Mouse (Mus musculus) adrenal gland, adult 2 months (tissue): ENCODE data around the gene Lasp1. TPM values are rescaled to one million over a fixed set of nuclear protein-coding genes. Genes with fewer than 3 reads are reported as not detected.
A peak's percentile ranks its signal among the peaks of the same experiment; 100 is the strongest.

Source experiments
- DNase-seq: peaks from one replicate; pipeline ENCODE4 v3.0.0; 2021
- polyA plus RNA-seq: library from polyadenylated mRNA; depleted of rRNA; stranded (reverse); fragments of >200 nt; gene quantifications from 2 replicates; pipeline ENCODE4 v1.2.3, GENCODE M21; 2012
- total RNA-seq, 2 experiments: library from RNA; stranded (reverse); gene quantifications; 2 replicates each; pipeline ENCODE4 v1.2.3; 2021

Gene Lasp1
- total and polyA plus RNA-seq, 3 experiments, result 118 to 172 (median 127) TPM

DNA sequence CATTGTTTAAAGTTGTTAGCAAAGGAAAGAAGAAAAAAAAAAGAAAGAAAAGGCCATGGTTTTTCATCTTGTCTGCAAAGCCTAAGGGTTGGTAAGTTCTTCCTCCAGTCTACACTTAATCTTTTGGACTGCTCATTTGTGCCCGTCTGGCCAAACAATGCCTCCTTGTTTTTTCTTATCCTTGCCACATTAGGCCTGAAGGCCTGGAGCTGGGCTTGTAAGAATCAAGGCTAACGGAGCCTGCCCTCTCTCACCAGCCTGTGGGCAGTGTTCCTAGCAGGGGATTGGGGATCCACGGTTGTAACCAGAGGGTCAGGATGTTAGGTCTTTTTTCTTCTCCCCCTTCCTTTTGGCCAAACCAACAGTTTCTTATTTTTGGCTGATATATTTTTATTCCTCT lies 12.2 kb downstream of the Lasp1 start:
- peak; percentile 18 for DNase-seq

DNA sequence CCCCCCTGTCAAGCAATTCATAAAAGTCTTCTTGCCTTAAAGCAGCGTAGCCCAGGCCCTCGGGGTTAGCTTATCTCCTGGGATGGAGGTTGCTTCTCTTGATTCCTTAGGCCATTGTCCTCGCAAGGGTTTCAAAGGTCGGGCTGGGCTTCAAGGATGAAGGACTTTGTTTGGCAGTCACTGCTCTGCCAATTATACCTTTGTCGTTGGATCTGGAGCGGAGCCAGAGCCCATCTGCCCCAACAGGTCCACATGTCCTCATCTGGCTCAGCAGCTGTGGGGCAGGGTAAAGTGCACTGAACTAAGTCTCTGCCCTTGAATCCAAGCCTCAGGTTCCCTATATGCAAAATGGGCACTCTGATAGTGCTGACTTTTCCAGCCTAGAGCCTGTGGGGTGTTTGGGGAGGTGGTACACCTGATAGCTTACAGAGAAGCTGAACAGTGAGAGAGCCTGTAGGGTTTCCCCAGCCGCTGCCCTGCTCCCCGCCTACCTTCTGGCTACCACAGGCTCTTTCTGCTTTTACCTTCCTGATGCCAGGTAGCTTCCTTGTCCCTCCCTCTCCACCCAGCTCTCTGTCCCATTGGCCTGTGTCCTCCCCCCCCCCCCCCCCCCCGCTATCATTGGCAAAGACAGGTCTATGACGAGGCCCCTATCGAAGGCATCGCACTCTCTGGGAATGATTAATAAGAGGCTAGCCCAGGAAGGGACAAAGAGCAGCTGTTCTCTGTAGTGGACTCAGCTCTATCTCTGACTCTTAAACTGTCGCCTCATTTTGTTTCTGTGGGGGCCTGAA lies 13.0 kb downstream of the Lasp1 start:
- DNase-seq, result peak; percentile 52

DNA sequence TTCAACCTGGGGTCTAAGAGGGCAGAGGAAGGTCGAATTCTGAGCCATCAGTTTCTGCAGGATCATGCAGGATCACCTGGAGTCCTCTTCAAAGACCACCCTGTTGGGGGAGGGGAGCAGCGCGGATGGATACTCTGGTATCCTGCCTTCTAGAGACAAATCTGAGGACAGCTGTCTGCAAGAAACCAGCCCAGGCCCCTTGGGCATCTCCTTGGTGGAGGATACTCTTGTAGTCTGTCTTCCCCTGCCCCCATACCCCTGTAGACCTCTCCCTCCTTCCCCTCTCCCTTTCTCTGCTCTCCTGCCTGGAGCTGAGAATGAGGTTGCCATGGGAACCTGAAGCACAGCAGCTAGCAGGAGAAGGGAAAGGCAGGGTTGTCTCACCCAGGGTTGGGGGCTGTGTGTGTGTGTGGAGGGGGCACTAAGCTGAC lies 13.7 kb downstream of the Lasp1 start:
- DNase-seq, result no peak

DNA sequence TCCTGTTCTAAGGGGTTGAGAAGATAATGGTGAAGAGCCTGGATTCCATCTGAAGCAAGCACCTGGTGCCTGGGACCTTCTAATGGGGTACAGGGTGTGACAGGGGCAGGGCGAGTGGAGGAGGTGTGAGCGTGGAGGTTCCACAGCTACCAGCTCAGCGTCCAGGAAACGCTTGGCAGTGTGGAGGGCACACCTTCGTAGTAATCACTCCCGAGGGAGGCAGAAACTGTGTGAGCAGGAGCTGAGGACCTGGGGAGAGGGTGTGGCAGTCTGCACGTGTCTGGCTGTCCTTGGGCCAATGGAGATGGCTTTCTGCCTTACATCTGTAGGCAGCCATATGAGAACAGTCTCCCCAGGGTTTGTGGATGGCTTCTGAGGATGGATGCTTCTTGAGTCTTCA lies 14.3 kb downstream of the Lasp1 start:
- no peak for DNase-seq

DNA sequence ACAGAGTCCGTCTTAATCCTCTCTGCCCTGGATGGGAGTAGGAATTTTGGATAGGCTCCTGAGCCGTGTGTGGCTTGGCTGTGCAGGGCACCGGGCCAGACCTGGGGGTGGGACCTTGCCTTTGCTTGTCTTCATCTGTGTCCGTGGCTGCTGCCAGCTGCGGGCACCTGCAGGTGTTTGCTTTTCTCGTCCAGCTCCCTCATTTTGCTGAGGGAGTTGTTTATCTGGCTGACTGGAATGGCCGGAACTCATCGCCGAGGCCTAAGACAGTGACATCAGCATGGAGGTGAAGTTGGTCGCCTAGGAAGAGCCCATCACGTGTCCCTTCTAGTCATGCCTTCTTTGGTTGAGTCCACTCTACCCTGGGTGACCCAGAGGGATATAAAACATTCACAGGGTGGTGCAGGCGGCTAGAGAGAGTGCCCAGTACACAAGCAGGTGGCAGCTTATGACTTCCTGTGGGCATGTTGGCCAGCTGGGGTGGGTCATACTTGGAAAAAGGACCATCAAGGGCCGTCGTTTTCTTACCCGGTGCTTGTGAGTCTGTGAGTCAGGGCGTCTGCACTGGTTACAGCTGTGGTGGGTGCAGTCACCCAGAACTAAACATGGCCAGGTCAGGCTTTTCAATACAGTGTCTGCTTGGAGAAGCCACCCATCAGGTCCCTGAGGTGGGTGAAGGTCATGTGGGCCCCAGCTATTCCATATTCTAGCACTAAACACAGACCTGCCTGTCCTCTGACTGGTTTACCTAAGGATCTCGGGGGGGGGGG lies 15.1 kb downstream of the Lasp1 start:
- no peak for DNase-seq

DNA sequence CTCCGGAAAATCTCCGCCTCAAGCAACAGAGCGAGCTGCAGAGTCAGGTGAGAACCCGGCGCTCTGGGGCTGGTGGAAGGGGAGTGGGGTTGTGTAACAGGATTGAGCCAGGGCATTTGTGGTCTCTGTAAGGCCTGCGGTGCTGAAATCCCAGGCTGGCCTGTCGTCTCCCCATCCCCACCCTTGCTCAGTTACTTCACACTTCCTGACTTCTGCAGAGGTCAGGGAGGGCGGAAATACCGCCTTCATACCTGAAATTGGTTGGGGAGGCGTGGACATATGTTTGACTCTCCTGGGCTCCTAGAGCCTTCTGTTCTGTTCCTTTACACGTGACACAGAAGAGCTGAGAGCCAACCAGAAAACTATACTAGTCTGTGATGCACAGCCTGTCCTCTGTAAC lies 16.9 kb downstream of the Lasp1 start:
- no peak for DNase-seq

DNA sequence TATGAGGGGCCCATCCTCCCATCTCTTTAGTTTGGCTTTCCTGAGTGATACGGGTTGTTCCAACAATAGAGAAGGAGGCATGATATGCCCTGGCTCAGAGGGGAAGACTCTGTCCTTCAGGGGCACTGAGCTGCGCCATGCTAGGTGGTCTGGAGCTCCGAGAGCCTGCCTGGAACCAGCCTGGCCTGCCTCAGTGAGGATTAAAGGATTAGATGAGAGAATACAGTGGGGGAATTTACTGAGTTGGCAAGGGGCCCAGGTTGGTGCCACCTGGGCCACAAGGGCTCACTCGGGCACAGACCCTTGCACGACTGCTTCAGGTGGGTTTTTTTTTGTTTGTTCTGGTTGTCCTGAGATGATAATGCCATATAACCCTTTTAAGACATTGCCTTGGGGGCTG lies 17.4 kb downstream of the Lasp1 start:
- no peak for DNase-seq

DNA sequence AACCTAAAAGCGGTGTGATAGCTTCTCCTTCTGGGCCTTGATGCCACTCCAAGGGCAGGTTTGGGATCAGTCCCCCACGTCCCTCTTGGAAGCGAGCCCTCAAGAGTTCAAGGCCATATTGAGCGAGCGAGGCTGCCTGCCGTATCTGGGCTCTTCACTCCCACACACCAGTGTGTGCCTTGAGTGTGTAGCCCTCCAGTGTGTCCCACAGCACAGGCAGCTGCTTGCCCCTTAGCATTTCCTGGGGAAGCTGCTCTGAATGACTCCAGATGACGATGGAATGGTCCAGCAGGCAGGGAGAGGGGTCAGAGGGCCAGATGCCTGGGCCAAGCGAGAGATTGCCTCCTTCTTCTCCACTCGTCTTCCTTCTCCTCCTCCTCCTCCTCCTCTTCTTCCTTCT lies 18.1 kb downstream of the Lasp1 start:
- peak; percentile 72 for DNase-seq

DNA sequence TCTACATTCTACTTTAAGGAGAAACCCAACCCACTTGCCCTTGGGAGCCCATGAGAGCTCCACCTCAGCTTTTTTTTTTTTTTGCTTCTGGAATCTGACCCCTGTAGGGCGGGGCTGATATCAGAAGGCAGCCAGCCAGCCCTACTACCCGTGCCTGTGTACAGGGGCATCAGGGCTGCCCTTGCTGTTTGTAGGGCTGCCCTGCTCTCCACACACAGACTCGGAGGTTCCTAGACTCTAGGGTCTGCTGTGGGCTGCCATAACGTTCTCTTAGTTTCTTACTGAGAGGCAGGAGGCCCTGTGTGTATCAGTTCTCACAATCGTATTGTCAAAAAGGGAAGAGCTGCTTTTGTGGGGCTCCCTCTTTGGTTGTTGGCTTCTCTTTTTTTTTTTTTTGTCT lies 18.6 kb downstream of the Lasp1 start:
- DNase-seq, result peak; percentile 76

DNA sequence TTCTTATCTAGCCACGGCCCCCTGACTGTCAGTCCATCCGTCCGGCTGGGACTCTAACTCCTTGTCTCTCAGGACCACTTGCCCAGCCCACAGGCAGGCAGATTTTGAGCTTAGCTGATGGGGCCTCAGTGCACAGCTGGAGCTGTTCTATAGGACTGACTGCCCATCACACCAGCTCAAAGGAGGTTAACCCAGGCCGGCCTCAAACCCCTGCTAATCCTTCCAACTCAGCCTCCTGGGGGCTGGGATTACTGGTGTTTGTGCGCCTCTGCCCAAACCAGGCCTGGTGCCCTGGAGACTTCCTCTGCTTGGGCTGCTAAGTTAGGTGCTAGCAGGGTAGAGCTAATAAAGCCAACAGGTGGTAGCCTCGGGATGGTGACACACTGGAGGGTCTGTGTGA lies 19.2 kb downstream of the Lasp1 start:
- DNase-seq, result no peak

DNA sequence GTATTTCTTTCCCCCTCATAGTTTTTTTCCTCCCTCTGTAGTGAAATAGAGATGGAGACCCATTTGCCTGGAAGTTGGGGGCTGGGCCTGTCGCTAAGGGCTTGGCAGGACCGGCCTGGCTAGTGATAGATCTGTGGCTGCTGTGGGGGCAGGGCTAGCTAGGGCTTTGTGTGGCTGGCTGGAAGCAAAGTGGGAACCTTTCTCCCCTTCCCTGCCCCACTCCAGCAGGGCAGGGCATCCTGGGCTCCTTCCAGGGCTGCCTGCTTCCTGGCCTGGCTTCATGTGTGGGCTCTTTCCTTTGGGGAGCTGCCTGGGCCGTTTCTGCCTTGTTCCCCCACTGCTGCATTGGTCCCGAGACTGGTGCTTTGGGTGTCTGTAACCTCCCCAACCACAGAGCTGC lies 19.8 kb downstream of the Lasp1 start:
- DNase-seq, result peak; percentile 55

DNA sequence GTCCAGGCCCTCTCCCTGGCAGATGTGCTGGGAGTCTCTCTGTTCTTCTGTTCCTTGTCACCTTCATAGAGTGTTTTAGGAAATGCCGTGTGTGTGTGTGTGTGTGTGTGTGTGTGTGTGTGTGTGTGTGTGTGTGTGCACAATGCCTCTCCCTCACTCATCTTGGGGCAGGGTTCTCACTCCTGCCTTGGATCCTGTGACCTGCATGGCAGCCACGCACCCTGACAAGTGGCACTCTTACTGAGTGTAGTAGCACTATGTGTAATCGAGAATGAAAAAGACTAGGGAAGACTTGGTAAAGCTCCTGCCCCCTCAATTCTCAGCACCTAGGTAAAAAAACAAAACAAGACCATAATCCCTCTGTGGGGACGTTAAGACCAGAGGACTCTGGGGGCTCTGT lies 20.3 kb downstream of the Lasp1 start:
- DNase-seq, result no peak

DNA sequence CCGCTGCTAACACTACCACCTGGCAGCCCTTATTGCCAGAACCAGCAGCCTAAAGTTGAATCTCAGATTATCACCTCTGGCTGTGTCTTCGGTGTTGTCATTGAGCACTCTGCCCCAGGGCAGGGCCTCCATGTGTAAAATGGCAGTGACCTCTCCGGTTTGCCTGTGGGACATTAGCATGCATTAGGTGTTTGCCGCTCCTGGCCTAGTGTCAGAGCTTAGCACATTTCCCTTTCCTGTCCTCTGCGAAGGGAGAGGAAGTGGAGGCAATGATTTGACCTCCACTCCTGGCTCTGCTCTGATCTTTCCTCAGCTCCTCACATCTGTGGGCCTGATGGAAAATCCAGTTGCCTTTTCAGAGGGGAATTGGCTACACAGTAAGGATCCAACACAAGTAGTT lies 21.1 kb downstream of the Lasp1 start:
- no peak for DNase-seq

DNA sequence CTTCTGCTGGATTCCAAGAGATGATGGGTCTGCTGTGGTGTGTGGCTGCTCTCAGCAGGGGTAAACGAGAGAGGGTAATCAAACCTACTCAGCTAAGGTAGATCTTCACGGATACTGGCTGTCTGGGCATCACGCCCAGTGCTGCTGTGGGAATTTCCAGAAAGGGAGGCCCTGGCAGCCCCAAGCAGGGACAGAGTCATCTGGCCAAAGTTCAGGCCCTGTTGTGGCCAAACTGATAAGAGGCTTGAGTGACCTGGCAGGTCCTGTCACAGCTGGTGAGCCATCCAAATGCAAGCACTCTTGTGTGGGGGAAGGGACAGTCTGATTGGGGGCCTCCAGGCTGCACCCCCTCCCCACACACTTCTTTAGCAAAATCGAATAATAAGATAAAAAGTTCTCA lies 22.0 kb downstream of the Lasp1 start:
- peak; percentile 93 for DNase-seq

DNA sequence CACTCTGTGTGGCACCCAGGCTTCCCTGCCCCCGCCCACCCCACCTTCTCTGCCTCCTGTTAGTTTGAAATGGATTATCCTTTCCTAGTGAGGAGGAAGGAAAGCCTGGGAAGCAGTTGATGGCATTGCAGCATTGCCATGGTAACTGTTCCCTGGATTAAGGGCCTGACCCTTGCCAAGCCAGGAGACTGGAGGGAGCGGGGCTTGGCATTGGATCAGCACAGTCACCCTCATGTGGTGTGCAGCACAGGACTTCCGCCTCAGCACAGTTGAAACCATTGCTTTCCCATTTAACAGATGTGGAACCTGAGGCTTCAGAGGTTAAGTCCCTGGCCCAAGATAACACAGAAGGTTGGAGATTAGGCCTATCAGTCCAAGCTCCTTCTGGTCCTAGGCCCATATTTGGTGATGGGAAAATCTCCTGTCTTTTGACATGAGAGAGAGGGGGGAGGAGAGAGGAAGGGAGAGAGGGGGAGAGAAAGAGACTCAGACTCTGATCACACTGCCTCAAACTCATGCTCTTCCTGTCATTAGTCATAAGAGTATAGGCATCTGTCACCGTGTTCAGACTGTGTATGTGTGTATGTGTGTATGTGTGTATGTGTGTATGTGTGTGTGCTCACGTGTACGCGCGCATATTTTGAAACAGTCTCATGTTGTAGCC lies 22.7 kb downstream of the Lasp1 start:
- peak; percentile 52 for DNase-seq

DNA sequence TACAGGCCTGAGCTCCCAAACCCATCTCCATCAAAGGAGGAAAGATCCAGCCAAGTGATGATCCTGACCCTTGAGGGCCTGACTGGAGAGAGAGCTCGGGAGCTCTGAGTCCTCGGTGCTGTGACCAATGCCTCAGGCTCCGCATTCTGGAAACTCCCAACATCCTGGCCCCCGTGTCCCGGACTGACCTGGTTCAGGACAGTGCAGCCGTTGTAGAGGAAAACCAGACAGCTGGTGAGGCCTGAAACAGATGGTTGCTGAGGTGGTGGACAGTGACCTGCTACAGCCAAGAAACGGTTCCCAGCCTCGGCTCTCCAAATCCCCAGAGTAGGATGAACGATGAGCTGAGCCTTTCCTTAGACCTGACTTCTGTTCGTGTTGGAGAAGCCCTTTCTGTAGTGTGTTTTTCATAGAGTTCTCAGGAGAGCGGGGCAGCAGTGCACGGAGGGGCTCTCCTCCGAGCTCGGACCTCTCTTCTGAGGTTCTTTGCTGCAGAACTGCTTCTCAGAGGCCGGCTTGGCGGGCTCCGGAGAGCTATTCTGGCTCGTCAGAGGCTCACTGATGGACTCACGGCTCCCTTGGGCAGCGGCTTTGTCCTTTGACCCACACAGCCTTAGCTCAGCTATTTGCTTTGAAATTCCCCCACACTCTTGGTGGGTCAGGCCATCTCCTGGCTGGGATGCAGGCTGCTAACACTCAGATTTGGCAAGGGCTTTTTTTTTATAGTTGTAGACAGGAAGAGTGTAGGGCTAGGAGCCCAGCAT lies 24.2 kb downstream of the Lasp1 start:
- DNase-seq, result peak; percentile 41

DNA sequence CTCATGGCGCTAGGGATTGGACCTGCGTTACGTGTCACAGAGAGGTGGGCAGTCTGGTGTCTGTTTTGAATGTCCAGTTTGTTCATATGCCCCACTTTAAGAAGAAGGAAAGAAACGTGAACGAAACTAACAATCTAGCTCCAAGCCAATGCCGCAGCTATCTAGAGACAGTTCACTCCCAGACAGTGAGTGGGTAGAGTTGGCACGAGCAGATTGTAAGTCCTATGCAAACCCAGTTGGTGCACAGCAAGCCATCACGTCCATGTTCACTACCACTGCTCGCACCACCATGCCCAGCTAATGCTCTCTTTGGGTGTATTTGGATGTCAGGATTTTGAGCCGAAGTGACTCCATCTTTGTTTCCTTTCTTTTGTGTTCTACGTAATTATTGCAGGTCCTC lies 25.4 kb downstream of the Lasp1 start:
- no peak for DNase-seq

DNA sequence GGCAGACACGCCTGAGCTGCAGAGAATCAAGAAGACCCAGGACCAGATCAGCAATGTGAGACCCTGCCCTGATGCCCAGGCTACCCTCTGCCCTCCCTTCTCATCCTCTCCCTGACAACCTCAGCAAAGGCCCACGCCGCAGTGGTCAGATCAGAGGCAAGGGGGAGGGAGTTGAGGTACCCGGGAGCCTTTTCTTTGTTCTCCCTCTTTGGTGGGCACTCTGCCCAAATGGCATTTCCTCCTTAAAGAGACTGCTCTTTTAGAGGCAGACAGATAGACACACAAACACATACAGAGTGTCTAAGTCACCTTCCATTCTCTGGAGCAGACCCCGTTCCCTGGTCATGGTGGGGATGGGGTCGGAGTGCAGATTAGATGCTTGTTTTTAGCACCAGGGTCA lies 26.1 kb downstream of the Lasp1 start:
- no peak for DNase-seq

DNA sequence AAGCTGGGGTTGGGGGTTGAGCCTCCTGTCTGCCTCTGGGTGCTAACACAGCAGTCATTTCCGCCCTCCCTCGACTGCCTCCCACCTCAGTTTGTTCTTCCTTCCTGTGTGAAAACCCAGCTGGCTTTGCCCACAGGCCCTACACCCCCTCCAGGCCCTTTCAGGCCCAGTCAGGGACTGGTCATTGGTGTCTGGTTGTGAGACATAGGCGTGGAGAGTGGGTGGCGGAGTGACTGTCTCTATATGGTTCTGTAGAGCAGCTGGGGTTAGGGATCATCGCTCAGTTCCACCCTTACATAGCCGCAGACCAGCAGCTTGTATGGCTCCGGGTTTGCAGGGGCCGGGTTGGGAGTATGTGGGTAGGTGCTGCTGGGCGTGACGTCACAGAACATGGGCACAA lies 26.5 kb downstream of the Lasp1 start:
- no peak for DNase-seq

DNA sequence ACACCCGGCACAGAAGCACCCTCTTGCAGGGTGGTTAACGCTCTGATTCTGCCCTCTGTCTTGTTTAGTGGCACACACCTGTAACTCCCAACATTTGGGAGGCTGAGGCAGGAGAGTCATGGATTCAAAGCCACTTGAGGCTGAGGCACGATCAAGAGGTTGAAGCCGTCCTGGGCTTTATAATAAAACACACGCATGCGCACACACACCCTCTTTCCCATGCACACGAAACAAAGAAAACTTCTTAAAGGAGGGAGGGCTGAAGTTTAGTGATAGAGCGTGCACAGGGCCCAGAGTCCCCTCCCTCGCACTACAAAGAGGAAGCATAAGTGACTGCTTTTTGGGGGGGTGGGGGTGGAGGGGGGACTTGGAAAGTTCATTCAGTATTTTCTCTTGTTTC lies 27.2 kb downstream of the Lasp1 start:
- DNase-seq, result no peak

DNA sequence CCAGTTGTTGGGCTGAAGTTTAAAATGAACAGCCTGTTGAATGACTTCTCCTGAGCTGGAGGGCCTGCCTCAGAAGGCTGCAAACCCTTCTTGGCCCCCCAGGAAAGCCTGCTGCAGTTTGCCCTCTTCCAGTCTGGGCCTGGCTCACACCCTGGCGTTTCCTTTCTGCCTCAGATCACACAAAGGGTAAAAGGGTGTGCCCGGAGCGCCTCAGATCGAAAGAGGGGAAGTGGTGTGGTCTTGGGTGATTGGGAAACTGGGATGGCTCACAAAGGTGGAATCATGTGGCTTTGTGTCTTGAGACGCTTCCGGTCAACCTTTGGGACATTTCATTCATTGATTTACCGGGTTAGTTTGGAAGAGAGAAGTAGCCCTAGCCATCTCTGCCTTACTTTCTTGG lies 27.6 kb downstream of the Lasp1 start:
- DNase-seq, result no peak

DNA sequence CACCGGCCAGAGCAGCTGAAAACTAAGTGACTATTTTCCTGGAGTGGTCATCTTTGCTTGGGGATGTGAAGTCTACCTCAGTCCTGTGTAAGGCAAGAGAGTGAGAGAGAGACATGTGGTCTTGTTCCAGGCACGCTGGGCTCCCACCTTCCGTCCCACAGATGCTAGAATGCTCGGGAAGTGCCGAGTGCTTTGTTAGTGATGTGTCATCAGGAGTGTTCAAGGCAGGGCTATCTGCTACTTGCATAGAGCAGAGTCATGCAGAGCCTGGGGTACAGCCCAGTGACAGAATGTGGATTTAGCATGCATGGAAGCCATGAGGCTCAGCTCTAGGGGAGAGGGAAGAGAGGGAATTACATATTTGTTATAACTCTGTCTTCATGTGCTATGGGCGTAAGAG lies 28.9 kb downstream of the Lasp1 start:
- DNase-seq, result peak; percentile 1
